Mouse (Mus musculus) heart, embryonic 15.5 days (tissue): ENCODE data around the gene Itpr2. TPM values are rescaled to one million over a fixed set of nuclear protein-coding genes. Genes with fewer than 3 reads are reported as not detected.

Source experiments
- ATAC-seq: fragments of 200-750 bp; cut with Nextera tagmentation; replicated peaks from 2 replicates; pipeline ENCODE4 v1.8.0; 2017; ENCODE audit warnings: low read depth, moderate TSS enrichment; ENCODE audit not compliant: insufficient number of reproducible peaks, insufficient read depth, low FRiP score
- H3K27ac ChIP-seq: fragments of 300-500 bp; sonication (generic); 2 replicates; pipeline ENCODE4 v1.5.1; 2015; ENCODE audit warnings: mild to moderate bottlenecking, inconsistent platforms
- H3K27me3 ChIP-seq: fragments of 300-500 bp; sonication (generic); 2 replicates; pipeline ENCODE4 v1.6.1; 2015; ENCODE audit warnings: inconsistent platforms
- H3K36me3 ChIP-seq: fragments of 300-500 bp; sonication (generic); 2 replicates; pipeline ENCODE4 v1.6.1; 2015; ENCODE audit warnings: mild to moderate bottlenecking, inconsistent platforms
- H3K4me1 ChIP-seq: fragments of 300-500 bp; sonication (generic); replicated peaks from 2 replicates; pipeline ENCODE4 v1.6.1; 2015; ENCODE audit warnings: inconsistent platforms
- H3K4me2 ChIP-seq: fragments of 300-500 bp; sonication (generic); 2 replicates; pipeline ENCODE4 v1.6.1; 2015; ENCODE audit warnings: inconsistent platforms, mild to moderate bottlenecking, moderate library complexity
- H3K4me3 ChIP-seq: fragments of 300-500 bp; sonication (generic); 2 replicates; pipeline ENCODE4 v1.5.1; 2015; ENCODE audit warnings: mild to moderate bottlenecking, inconsistent platforms
- H3K9ac ChIP-seq: fragments of 300-500 bp; sonication (generic); 2 replicates; pipeline ENCODE4 v1.6.1; 2015; ENCODE audit warnings: mild to moderate bottlenecking, inconsistent platforms
- H3K9me3 ChIP-seq: fragments of 300-500 bp; sonication (generic); replicated peaks from 2 replicates; pipeline ENCODE4 v1.6.1; 2016; ENCODE audit warnings: inconsistent platforms
- WGBS: fragments of 180-500 bp; shearing (Covaris S2); methylation state at CpG from one replicate; pipeline ENCODE4 v1.1.7; 2015; ENCODE audit warnings: mixed read lengths; 5-methylcytosine and 5-hydroxymethylcytosine counted together
- polyA plus RNA-seq: library from polyadenylated mRNA; unstranded; fragments of >200 nt; fragmentation: Nextera tagmentation; extraction: Ambion mirVana; gene quantifications from 2 replicates; pipeline ENCODE4 v1.2.1, GENCODE M21; 2015

The Itpr2 gene
- polyA plus RNA-seq, 1 experiment from 2014 or later: 39.2 TPM

GRCm38 (mm10) chr6:146414094-146414493 is 87.9 kb downstream of the Itpr2 start:
- H3K36me3 ChIP-seq: peaks cover 28% of the 10 kb centered on the region; the same call in 1 of the 2 replicates
- WGBS: 56% methylated on average over 7 of the region's 7 CpGs
- H3K4me1 ChIP-seq: peaks cover 12% of the 10 kb centered on the region
- H3K4me2 ChIP-seq: no peak overlapping the region
- H3K27me3 ChIP-seq: no peaks in the 10 kb centered on the region
- H3K27ac ChIP-seq: peak overlapping the region; percentile 28; the same call in 1 of the 2 replicates
- H3K4me3 ChIP-seq: no peak overlapping the region
- no peaks in the 10 kb centered on the region for H3K9me3 ChIP-seq
- no peak overlapping the region for H3K9ac ChIP-seq
- no peak for ATAC-seq

DNA sequence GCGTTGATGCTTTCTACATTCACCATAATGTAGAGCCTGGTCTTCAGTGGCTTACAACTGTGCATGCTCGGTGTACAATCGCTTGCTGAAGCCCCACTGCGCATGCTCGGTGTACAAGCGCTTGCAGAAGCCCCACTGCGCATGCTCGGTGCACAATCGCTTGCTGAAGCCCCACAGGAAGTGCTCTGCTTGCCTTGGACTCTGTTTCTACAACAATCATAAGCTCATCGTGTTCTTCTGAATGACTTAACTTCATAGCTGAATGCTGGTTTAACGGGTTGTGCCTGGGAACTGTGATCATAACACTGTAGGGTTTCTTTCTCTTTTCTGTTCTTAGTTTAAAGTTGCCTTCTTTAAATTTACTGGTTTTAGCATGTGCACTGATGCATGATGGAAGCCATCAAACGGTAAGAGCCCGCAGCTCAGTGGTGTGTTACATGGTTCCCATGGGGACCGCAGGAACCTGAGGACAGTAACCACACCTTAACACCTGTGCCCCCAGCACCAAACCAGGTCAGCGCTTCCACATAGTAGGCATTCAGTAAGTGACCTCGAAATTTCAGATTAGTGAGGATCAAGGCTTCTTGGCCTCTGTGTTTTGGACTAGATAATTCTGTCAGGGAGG is 90.5 kb downstream of the Itpr2 start:
- Histone ChIP-seq H3K36me3 (peaks cover 17% of the 10 kb centered on the region; the same call in 1 of the 2 replicates), H3K4me1 (peaks cover 12% of the 10 kb centered on the region), H3K4me2 (no peak overlapping the region), H3K4me3 (no peak overlapping the region), H3K27ac (no peak overlapping the region), H3K9me3 (no peaks in the 10 kb centered on the region), H3K27me3 (no peaks in the 10 kb centered on the region), H3K9ac (no peak overlapping the region)
- 84% methylated on average over 16 of the region's 16 CpGs for WGBS
- ATAC-seq: no peak

DNA sequence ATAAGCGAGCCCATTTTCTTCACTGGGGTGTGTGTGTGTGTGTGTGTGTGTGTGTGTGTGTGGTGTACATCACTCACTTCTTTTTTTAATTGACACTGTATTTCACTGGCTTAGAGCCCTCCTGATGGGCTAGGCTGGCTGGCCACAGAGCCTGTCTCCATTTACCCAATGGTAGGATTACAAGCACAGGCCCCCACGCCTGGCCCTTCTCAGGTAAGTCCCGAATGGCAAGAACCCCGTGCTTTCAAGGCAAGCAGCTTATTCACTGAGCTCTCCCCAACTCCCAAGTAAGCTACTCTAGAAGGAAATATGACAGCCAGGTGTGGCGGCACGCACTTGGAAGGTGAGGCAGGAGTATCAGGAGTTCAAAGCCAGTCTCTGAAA is 91.6 kb downstream of the Itpr2 start:
- peaks cover 12% of the 10 kb centered on the region for H3K4me1 ChIP-seq
- ATAC-seq: no peak

GRCm38 (mm10) chr6:146409692-146410426 is 92.2 kb downstream of the Itpr2 start:
- Histone ChIP-seq H3K9me3 (no peaks in the 10 kb centered on the region), H3K4me3 (0 out of 2 replicates have a peak overlapping the region, but pooled peaks have one; percentile 22), H3K27ac (peak overlapping the region; percentile 82), H3K27me3 (no peaks in the 10 kb centered on the region), H3K9ac (0 out of 2 replicates have a peak overlapping the region, but pooled peaks have one; percentile 28), H3K4me2 (peak overlapping the region; percentile 49), H3K36me3 (peaks cover 8% of the 10 kb centered on the region; the same call in 1 of the 2 replicates), H3K4me1 (peaks cover 12% of the 10 kb centered on the region)
- no peak; the same call in none of the 2 replicates for ATAC-seq
- 18% methylated on average over 10 of the region's 10 CpGs for WGBS

More for the DNA sequence above, 91.6 kb downstream of the Itpr2 start:
- Histone ChIP-seq H3K27ac (no peak overlapping the region), H3K27me3 (no peaks in the 10 kb centered on the region), H3K36me3 (peaks cover 9% of the 10 kb centered on the region; the same call in 1 of the 2 replicates), H3K9ac (no peak overlapping the region), H3K9me3 (no peaks in the 10 kb centered on the region), H3K4me3 (no peak overlapping the region), H3K4me2 (peak overlapping the region; percentile 49; the same call in 1 of the 2 replicates)
- 70% methylated on average over 6 of the region's 6 CpGs for WGBS

GRCm38 (mm10) chr6:146405380-146405779 is 96.6 kb downstream of the Itpr2 start:
- Histone ChIP-seq H3K9me3 (no peaks in the 10 kb centered on the region), H3K27ac (no peak overlapping the region), H3K4me2 (no peak overlapping the region), H3K36me3 (peaks cover 9% of the 10 kb centered on the region; the same call in 1 of the 2 replicates), H3K4me1 (no peaks in the 10 kb centered on the region; the same call in 1 of the 2 replicates), H3K4me3 (no peak overlapping the region), H3K9ac (no peak overlapping the region), H3K27me3 (no peaks in the 10 kb centered on the region)
- 43% methylated on average over 6 of the region's 6 CpGs for WGBS
- no peak for ATAC-seq

- Histone ChIP-seq H3K27ac (no peak overlapping the region), H3K4me3 (no peak overlapping the region), H3K4me1 (no peaks in the 10 kb centered on the region; the same call in 1 of the 2 replicates), H3K9me3 (no peaks in the 10 kb centered on the region), H3K9ac (no peak overlapping the region), H3K4me2 (no peak overlapping the region), H3K27me3 (no peaks in the 10 kb centered on the region), H3K36me3 (peaks cover 9% of the 10 kb centered on the region; the same call in 1 of the 2 replicates)
- no peak for ATAC-seq
- 83% methylated on average over 4 of the region's 4 CpGs for WGBS
Measured at GRCm38 (mm10) chr6:146404876-146405275, 97.1 kb downstream of the Itpr2 start.

GRCm38 (mm10) chr6:146404156-146404555 is 97.9 kb downstream of the Itpr2 start:
- Histone ChIP-seq H3K4me2 (no peak overlapping the region), H3K4me3 (no peak overlapping the region), H3K9ac (no peak overlapping the region), H3K4me1 (no peaks in the 10 kb centered on the region; the same call in 1 of the 2 replicates), H3K27ac (no peak overlapping the region), H3K36me3 (peaks cover 9% of the 10 kb centered on the region; the same call in 1 of the 2 replicates), H3K9me3 (no peaks in the 10 kb centered on the region), H3K27me3 (no peaks in the 10 kb centered on the region)
- no peak for ATAC-seq
- WGBS: 77% methylated on average over 10 of the region's 10 CpGs

GRCm38 (mm10) chr6:146402905-146403642 is 98.9 kb downstream of the Itpr2 start:
- Histone ChIP-seq H3K4me2 (no peak overlapping the region), H3K4me3 (no peak overlapping the region), H3K9me3 (no peaks in the 10 kb centered on the region), H3K27me3 (no peaks in the 10 kb centered on the region), H3K9ac (no peak overlapping the region), H3K4me1 (no peaks in the 10 kb centered on the region; the same call in 1 of the 2 replicates), H3K27ac (no peak overlapping the region), H3K36me3 (peaks cover 9% of the 10 kb centered on the region; the same call in 1 of the 2 replicates)
- ATAC-seq: no peak
- 37% methylated on average over 6 of the region's 6 CpGs for WGBS

DNA sequence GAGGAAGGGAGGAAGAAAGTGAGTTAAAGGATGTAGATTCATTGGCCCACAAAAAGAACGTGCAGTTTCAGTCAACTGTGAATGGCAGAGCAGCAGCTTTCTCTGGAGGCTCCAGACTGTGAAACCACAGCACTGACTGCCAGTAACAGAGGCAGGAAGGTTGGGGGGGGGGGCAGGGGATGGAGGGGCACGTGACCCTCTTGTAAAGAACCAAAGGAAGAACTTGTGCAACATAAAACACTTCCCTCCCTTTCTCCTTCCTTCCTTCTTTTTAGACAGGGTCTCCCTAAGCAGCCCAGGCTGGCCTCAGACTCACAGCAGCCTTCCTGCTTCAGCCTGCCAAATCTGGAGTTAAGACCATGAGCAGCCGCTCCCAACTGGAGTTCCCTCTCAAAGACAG is 104.2 kb downstream of the Itpr2 start:
- WGBS: 76% methylated on average over 3 of the region's 3 CpGs
- H3K27ac ChIP-seq: no peak overlapping the region

GRCm38 (mm10) chr6:146396253-146396652 is 105.8 kb downstream of the Itpr2 start:
- Histone ChIP-seq H3K4me3 (no peak overlapping the region), H3K36me3 (peaks cover 39% of the 10 kb centered on the region), H3K27ac (no peak overlapping the region), H3K27me3 (no peaks in the 10 kb centered on the region), H3K9me3 (no peaks in the 10 kb centered on the region), H3K4me1 (no peaks in the 10 kb centered on the region), H3K4me2 (no peak overlapping the region), H3K9ac (no peak overlapping the region)
- no peak for ATAC-seq
- 85% methylated on average over 5 of the region's 5 CpGs for WGBS

More for the DNA sequence above, 104.2 kb downstream of the Itpr2 start:
- Histone ChIP-seq H3K4me3 (no peak overlapping the region), H3K4me1 (no peaks in the 10 kb centered on the region), H3K9me3 (no peaks in the 10 kb centered on the region), H3K9ac (no peak overlapping the region), H3K4me2 (no peak overlapping the region), H3K36me3 (peaks cover 28% of the 10 kb centered on the region), H3K27me3 (no peaks in the 10 kb centered on the region)
- ATAC-seq: no peak

- H3K27me3 ChIP-seq: no peaks in the 10 kb centered on the region
- H3K36me3 ChIP-seq: peaks cover 42% of the 10 kb centered on the region
- no peak overlapping the region for H3K9ac ChIP-seq
- H3K4me3 ChIP-seq: no peak overlapping the region
- ATAC-seq: no peak
- H3K27ac ChIP-seq: no peak overlapping the region
- no peaks in the 10 kb centered on the region for H3K4me1 ChIP-seq
- H3K9me3 ChIP-seq: no peaks in the 10 kb centered on the region
- 78% methylated on average over 4 of the region's 4 CpGs for WGBS
- H3K4me2 ChIP-seq: no peak overlapping the region
Measured at GRCm38 (mm10) chr6:146395616-146396015, 106.4 kb downstream of the Itpr2 start.
